Mouse (Mus musculus) MEL (cell line): Measurements from ENCODE around the gene Gm20388.

ENCODE experiments used
- CTCF ChIP-seq, 3 experiments: IDR thresholded peaks in 2 of 3; conservative IDR thresholded peaks in 1 of 3; 2 replicates each; pipeline ENCODE4 v1.5.1; 2011 to 2012; ENCODE audit warnings: low read length in 3 of 3, low read depth in 2 of 3, mild to moderate bottlenecking in 2 of 3, improper control_type of control experiment in 1 of 3, inconsistent platforms in 1 of 3, mixed read lengths in 1 of 3, moderate library complexity in 1 of 3; ENCODE audit not compliant: control insufficient read depth in 1 of 3, insufficient read depth in 1 of 3, poor library complexity in 1 of 3, severe bottlenecking in 1 of 3
- ELF1 ChIP-seq: IDR thresholded peaks from 2 replicates; pipeline ENCODE4 v1.6.1; 2014; ENCODE audit warnings: low read depth, mild to moderate bottlenecking, inconsistent platforms, low read length, improper control_type of control experiment, moderate library complexity
- GABPA ChIP-seq: IDR thresholded peaks from 2 replicates; pipeline ENCODE4 v1.6.1; 2012; ENCODE audit warnings: low read depth, mild to moderate bottlenecking, inconsistent platforms, low read length, improper control_type of control experiment, moderate library complexity
- HCFC1 ChIP-seq: IDR thresholded peaks from 2 replicates; pipeline ENCODE4 v1.6.1; 2012; ENCODE audit warnings: low read depth, mild to moderate bottlenecking, inconsistent platforms, low read length, improper control_type of control experiment, moderate library complexity
- KAT2A ChIP-seq: conservative IDR thresholded peaks from 2 replicates; pipeline ENCODE4 v1.6.1; 2012; ENCODE audit warnings: low read depth, low read length, improper control_type of control experiment, inconsistent platforms
- MAFK ChIP-seq: IDR thresholded peaks from 2 replicates; pipeline ENCODE4 v1.6.1; 2011; ENCODE audit warnings: low read depth, mild to moderate bottlenecking, low read length, improper control_type of control experiment, borderline replicate concordance
- MAX ChIP-seq: IDR thresholded peaks from 2 replicates; pipeline ENCODE4 v1.6.1; 2011; ENCODE audit warnings: low read length, improper control_type of control experiment
- POLR2A ChIP-seq, 2 experiments: IDR thresholded peaks; 2 replicates each; pipeline ENCODE4 v1.6.1; 2011 to 2012; ENCODE audit warnings: low read length in 2 of 2, mild to moderate bottlenecking in 2 of 2, control low read depth in 1 of 2, improper control_type of control experiment in 1 of 2, low read depth in 1 of 2, moderate library complexity in 1 of 2; ENCODE audit not compliant: control insufficient read depth in 1 of 2, insufficient read depth in 1 of 2, poor library complexity in 1 of 2
- TCF12 ChIP-seq: IDR thresholded peaks from 2 replicates; pipeline ENCODE4 v1.6.1; 2014; ENCODE audit warnings: low read depth, mild to moderate bottlenecking, inconsistent platforms, low read length, improper control_type of control experiment, moderate library complexity
- ZC3H11A ChIP-seq: IDR thresholded peaks from 2 replicates; pipeline ENCODE4 v1.6.1; 2012; ENCODE audit warnings: low read depth, mild to moderate bottlenecking, inconsistent platforms, low read length, improper control_type of control experiment
- ZKSCAN1 ChIP-seq: IDR thresholded peaks from 2 replicates; pipeline ENCODE4 v1.6.1; 2012; ENCODE audit warnings: low read depth, mild to moderate bottlenecking, inconsistent platforms, low read length, improper control_type of control experiment, moderate library complexity
- ZNF384 ChIP-seq: IDR thresholded peaks from 2 replicates; pipeline ENCODE4 v1.6.1; 2012; ENCODE audit warnings: low read depth, mild to moderate bottlenecking, inconsistent platforms, low read length, improper control_type of control experiment

DNA sequence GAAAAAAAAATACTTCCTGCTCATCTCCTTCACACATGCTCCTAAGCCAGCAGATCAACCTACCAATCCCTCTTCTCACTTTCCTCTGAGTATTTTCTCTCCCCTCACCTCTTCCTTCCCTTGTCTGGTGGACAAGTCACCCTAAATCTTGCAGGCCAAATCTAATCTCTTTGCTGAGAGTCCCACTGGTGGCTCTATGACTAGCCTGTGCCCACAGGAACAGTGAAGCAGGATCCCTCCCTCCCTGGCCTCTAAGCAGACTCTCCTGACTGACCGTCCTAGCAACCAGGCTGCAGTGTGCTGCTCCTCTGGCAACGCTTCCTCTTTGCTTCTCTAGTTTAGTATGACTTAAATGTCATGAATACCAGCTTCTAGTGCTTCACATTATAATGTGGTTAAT is 3076.6 kb downstream of the Gm20388 start:
- TF ChIP-seq KAT2A (no peak), ELF1 (no peak), MAX (no peak), GABPA (no peak), ZNF384 (no peak), ZC3H11A (no peak), CTCF (IDR thresholded peaks at IDR 0.05 in 2 of 3, conservative IDR thresholded peaks at IDR 0.05 in 1 of 3; ENCODE audit: control insufficient read depth in 1 of 3, insufficient read depth in 1 of 3, low read depth in 2 of 3, low read length in 3 of 3, poor library complexity in 1 of 3, severe bottlenecking in 1 of 3) (no peak), ZKSCAN1 (no peak), POLR2A (IDR thresholded peaks at IDR 0.05; ENCODE audit: control insufficient read depth in 1 of 2, insufficient read depth in 1 of 2, low read depth in 1 of 2, low read length in 2 of 2, poor library complexity in 1 of 2) (no peak), TCF12 (no peak), MAFK (no peak), HCFC1 (no peak)
